Mouse (Mus musculus): ENCODE measurements around the gene Ccdc124. TPM values are rescaled to one million over a fixed set of nuclear protein-coding genes. Genes with fewer than 3 reads are reported as not detected.
"Not testable (repeated sequence)": the region's sequence is repeated elsewhere in the genome, so short reads cannot be mapped to it uniquely, and the experiment has no call there.

Ccdc124 gene
- polyA plus RNA-seq, 1 experiment from 2014 or later = 165 TPM

DNA sequence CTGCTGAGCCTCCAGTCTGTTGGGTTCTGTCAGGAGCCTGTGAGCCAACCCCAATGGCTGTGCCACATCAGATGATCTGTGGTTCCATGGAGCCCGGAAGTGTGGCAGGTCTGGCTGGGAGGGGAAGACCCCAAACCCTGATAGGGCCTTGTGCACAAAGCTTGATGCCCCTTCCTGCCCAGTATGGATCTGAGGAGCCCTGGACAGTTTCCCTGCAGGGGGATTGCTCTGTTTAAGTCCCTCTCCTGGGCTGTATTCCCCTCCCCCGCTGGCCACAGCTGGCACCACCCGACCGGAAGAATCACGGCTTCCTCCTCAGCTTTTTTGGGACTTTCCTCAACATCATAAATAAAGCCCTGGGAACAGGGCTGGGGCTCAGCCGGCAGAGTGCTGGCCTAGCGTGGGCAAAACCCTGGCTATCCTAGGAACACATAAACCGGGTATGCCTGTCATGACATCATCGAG is 40.7 kb downstream of the Ccdc124 start:
- no peak overlapping the region for H3K4me3 ChIP-seq (ENCODE audit: low read depth, low read length)
- ATAC-seq (replicated peaks; ENCODE audit: low FRiP score) (no peak), DNase-seq (ENCODE audit: low spot score) (no peak)
- no peaks in the 10 kb centered on the region for H3K36me3 ChIP-seq (ENCODE audit: control insufficient read depth, insufficient read depth, low read length)
- 63% methylated on average over 9 of the region's 9 CpGs for WGBS
- H3K9me3 ChIP-seq (ENCODE audit: control insufficient read depth, low read length) = no peaks in the 10 kb centered on the region
- H3K4me1 ChIP-seq (replicated peaks; ENCODE audit: control insufficient read depth, insufficient read depth, low read length) = no peaks in the 10 kb centered on the region; the same call in 1 of the 2 replicates
- no peak overlapping the region for H3K27ac ChIP-seq (ENCODE audit: low read depth, low read length)
- no peaks in the 10 kb centered on the region for H3K27me3 ChIP-seq (ENCODE audit: control insufficient read depth, insufficient read depth, low read length)
- H3K9ac ChIP-seq (ENCODE audit: low read length) = no peak overlapping the region
- H3K4me2 ChIP-seq (ENCODE audit: low read depth, low read length, severe bottlenecking) = no peak overlapping the region

DNA sequence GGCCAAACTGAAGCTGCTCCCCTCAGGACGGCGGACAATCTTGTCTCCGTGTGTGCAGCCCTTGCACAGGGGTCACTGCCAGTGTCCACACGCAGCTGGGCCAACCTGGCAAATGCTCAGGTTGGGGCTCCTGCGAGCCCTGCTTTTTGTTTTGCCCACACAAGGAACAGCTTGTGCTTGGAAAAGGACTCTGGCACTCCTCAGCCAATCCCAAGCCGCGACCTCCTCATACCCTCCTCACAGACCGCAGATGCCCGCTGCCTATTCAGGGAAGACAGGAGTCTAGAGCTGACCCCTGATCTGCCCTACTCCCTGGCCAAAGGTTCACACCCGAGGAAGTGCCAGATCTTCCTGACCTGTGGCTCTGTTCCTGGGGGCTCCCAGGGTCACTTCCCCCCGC is 41.4 kb downstream of the Ccdc124 start:
- Histone ChIP-seq H3K9ac (ENCODE audit: low read length) (no peak overlapping the region), H3K27ac (ENCODE audit: low read depth, low read length) (no peak overlapping the region), H3K4me3 (ENCODE audit: low read depth, low read length) (no peak overlapping the region), H3K27me3 (ENCODE audit: control insufficient read depth, insufficient read depth, low read length) (no peaks in the 10 kb centered on the region), H3K4me2 (ENCODE audit: low read depth, low read length, severe bottlenecking) (no peak overlapping the region), H3K36me3 (ENCODE audit: control insufficient read depth, insufficient read depth, low read length) (no peaks in the 10 kb centered on the region), H3K4me1 (replicated peaks; ENCODE audit: control insufficient read depth, insufficient read depth, low read length) (no peaks in the 10 kb centered on the region; the same call in 1 of the 2 replicates), H3K9me3 (ENCODE audit: control insufficient read depth, low read length) (no peaks in the 10 kb centered on the region)
- DNase-seq (ENCODE audit: low spot score) (no peak), ATAC-seq (replicated peaks; ENCODE audit: low FRiP score) (no peak)
- 66% methylated on average over 11 of the region's 11 CpGs for WGBS

DNA sequence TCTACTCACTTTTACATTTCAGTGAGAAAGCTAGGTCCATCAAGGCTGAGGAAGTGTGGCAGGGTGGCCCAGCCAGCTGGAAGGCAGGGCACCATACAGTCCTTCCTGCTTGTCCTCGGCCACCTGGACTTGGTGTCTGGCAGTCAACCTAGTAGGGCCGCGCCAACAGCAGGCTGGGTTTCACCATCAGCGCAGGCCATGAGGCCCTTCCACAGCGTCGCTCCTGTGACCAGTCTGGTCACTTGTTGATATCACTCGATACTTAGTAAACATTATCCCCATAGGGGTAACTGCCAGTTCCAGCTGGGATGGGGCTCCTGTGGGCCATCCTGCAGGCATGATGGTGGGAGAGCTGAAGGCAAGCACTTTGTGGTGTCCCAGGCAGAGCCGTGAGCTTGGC is 42.2 kb downstream of the Ccdc124 start:
- Histone ChIP-seq H3K4me2 (ENCODE audit: low read depth, low read length, severe bottlenecking) (no peak overlapping the region), H3K4me1 (replicated peaks; ENCODE audit: control insufficient read depth, insufficient read depth, low read length) (no peaks in the 10 kb centered on the region; the same call in 1 of the 2 replicates), H3K9me3 (ENCODE audit: control insufficient read depth, low read length) (no peaks in the 10 kb centered on the region), H3K27me3 (ENCODE audit: control insufficient read depth, insufficient read depth, low read length) (no peaks in the 10 kb centered on the region), H3K9ac (ENCODE audit: low read length) (no peak overlapping the region), H3K27ac (ENCODE audit: low read depth, low read length) (no peak overlapping the region), H3K4me3 (ENCODE audit: low read depth, low read length) (no peak overlapping the region), H3K36me3 (ENCODE audit: control insufficient read depth, insufficient read depth, low read length) (no peaks in the 10 kb centered on the region)
- no peak for ATAC-seq (replicated peaks; ENCODE audit: low FRiP score)
- DNase-seq (ENCODE audit: low spot score) = no peak
- 83% methylated on average over 8 of the region's 8 CpGs for WGBS

DNA sequence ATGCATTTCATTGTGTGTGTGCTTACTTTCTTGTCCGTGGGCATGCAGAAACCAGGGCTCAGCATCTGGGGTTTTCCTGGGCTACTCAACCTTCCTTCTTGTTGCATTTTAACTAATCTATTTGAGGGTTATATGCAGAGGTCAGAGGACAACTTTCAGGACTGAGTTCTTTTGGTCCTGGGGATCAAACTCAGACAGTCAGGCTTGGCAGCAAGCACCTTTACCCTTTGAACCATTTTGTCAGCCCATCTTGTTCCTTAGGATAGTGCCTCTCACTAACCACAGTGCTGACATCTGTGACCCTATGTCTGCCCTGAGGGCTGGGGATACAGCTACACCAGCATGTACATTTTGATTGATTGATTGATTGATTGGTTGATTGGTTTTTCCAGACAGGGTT is 45.9 kb downstream of the Ccdc124 start:
- ATAC-seq (replicated peaks; ENCODE audit: low FRiP score) = no peak
- H3K27ac ChIP-seq (ENCODE audit: low read depth, low read length) = no peak overlapping the region

DNA sequence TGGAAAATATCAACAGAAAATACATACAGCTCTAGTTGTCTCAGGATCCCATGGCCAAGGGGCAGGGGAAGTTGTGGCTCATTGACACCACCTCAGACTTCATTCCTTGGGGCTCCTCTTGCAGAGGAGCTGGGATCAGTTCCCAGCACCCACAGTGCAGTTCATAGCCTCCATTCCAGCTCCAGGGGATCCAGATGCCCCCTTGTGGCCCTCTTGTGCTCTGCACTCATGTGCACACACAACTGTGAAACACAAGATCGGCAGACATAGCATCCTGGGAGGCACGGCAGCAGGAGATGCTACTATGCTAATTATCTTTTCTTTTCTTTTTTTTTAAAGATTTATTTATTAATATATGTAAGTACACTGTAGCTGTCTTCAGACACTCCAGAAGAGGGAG is 46.7 kb downstream of the Ccdc124 start:
- H3K9me3 ChIP-seq (ENCODE audit: control insufficient read depth, low read length) = no peaks in the 10 kb centered on the region
- no peak for ATAC-seq (replicated peaks; ENCODE audit: low FRiP score)
- no peaks in the 10 kb centered on the region for H3K27me3 ChIP-seq (ENCODE audit: control insufficient read depth, insufficient read depth, low read length)
- H3K4me1 ChIP-seq (replicated peaks; ENCODE audit: control insufficient read depth, insufficient read depth, low read length) = no peaks in the 10 kb centered on the region; the same call in 1 of the 2 replicates
- DNase-seq (ENCODE audit: low spot score) = no peak
- no peak overlapping the region for H3K9ac ChIP-seq (ENCODE audit: low read length)
- H3K4me2 ChIP-seq (ENCODE audit: low read depth, low read length, severe bottlenecking) = no peak overlapping the region
- WGBS = 97% methylated on average over 2 of the region's 2 CpGs
- no peak overlapping the region for H3K4me3 ChIP-seq (ENCODE audit: low read depth, low read length)
- no peak overlapping the region for H3K27ac ChIP-seq (ENCODE audit: low read depth, low read length)
- no peaks in the 10 kb centered on the region for H3K36me3 ChIP-seq (ENCODE audit: control insufficient read depth, insufficient read depth, low read length)

More for the DNA sequence above, 45.9 kb downstream of the Ccdc124 start:
- Histone ChIP-seq H3K9ac (ENCODE audit: low read length) (no peak overlapping the region), H3K4me2 (ENCODE audit: low read depth, low read length, severe bottlenecking) (no peak overlapping the region), H3K27me3 (ENCODE audit: control insufficient read depth, insufficient read depth, low read length) (no peaks in the 10 kb centered on the region), H3K4me3 (ENCODE audit: low read depth, low read length) (no peak overlapping the region), H3K36me3 (ENCODE audit: control insufficient read depth, insufficient read depth, low read length) (no peaks in the 10 kb centered on the region), H3K9me3 (ENCODE audit: control insufficient read depth, low read length) (no peaks in the 10 kb centered on the region), H3K4me1 (replicated peaks; ENCODE audit: control insufficient read depth, insufficient read depth, low read length) (no peaks in the 10 kb centered on the region; the same call in 1 of the 2 replicates)
- 89% methylated on average over 1 of the region's 1 CpGs for WGBS
- DNase-seq (ENCODE audit: low spot score) = no peak

DNA sequence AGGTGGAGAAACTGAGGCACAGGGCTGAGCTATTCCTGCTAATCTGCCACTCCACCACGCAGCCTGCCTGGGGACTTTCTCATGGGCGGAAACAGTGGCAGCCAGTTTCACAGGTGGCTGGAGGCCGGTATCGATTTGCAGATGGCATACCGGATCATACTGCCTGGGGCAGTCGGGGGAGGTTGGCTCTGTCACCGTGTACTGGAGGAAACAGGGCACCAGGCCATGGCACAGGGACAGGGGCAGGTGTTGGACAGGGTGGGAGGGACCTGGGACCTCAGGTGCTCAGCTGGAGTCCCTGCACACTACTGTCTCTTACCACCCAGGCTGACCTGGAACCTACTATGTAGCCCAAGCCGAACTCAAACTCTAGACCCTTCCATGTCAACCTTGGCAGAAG is 47.9 kb downstream of the Ccdc124 start:
- H3K4me1 ChIP-seq (replicated peaks; ENCODE audit: control insufficient read depth, insufficient read depth, low read length) = 0 out of 2 replicates have a peak, but pooled peaks cover 2% of the 10 kb centered on the region
- ATAC-seq (replicated peaks; ENCODE audit: low FRiP score) (no peak), DNase-seq (ENCODE audit: low spot score) (no peak)
- no peak overlapping the region for H3K4me3 ChIP-seq (ENCODE audit: low read depth, low read length)
- no peak overlapping the region for H3K27ac ChIP-seq (ENCODE audit: low read depth, low read length)
- H3K4me2 ChIP-seq (ENCODE audit: low read depth, low read length, severe bottlenecking) = no peak overlapping the region
- H3K9ac ChIP-seq (ENCODE audit: low read length) = no peak overlapping the region
- no peaks in the 10 kb centered on the region for H3K36me3 ChIP-seq (ENCODE audit: control insufficient read depth, insufficient read depth, low read length)
- H3K9me3 ChIP-seq (ENCODE audit: control insufficient read depth, low read length) = no peaks in the 10 kb centered on the region
- no peaks in the 10 kb centered on the region for H3K27me3 ChIP-seq (ENCODE audit: control insufficient read depth, insufficient read depth, low read length)
- WGBS = 84% methylated on average over 8 of the region's 8 CpGs

DNA sequence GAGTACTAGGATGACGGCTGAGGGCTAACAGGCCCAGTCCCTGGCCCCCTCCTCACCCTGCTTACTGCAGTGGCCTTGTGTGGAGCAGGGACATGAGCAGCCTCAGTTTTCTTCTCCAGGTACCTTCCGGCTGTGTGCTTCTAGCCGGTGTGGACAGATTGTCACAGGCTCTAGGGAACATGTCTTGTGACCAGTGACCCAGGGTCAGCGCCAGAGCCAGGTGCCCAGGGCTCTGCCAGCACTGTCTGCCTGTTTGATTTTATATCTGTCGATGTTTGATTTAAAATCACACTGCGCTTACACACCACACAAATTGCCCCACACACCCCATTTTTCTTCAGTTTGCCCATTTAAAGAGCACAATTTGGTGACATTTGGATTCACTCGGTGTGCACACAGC is 49.9 kb downstream of the Ccdc124 start:
- Histone ChIP-seq H3K9ac (ENCODE audit: low read length) (no peak overlapping the region), H3K4me2 (ENCODE audit: low read depth, low read length, severe bottlenecking) (no peak overlapping the region)
- 86% methylated on average over 7 of the region's 7 CpGs for WGBS

DNA sequence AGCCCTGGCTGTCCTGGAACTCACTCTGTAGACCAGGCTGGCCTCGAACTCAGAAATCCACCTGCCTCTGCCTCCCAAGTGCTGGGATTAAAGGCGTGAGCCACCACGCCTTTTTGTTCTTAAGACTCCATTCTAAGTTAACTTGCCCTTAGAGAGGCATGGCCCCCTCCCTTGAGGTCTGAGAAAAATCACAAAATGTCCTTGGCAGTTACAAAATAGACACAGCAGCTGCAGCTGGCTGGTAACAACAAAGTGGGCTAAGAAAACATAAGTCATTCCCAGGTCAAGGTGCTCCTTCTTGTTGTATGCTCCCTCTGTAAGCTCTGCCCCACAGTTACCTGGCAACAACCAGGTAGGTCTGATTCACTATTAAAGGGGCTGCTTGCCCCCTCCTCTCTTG is 51.1 kb downstream of the Ccdc124 start:
- not testable (repeated sequence) for H3K4me2 ChIP-seq (ENCODE audit: low read depth, low read length, severe bottlenecking); H3K4me1 ChIP-seq (replicated peaks; ENCODE audit: control insufficient read depth, insufficient read depth, low read length); ATAC-seq (replicated peaks; ENCODE audit: low FRiP score); H3K4me3 ChIP-seq (ENCODE audit: low read depth, low read length); H3K27ac ChIP-seq (ENCODE audit: low read depth, low read length); H3K36me3 ChIP-seq (ENCODE audit: control insufficient read depth, insufficient read depth, low read length); H3K9me3 ChIP-seq (ENCODE audit: control insufficient read depth, low read length); H3K27me3 ChIP-seq (ENCODE audit: control insufficient read depth, insufficient read depth, low read length); H3K9ac ChIP-seq (ENCODE audit: low read length); DNase-seq (ENCODE audit: low spot score)
- 87% methylated on average over 3 of the region's 3 CpGs for WGBS

More for the DNA sequence above, 49.9 kb downstream of the Ccdc124 start:
- peaks cover 6% of the 10 kb centered on the region; the same call in 1 of the 2 replicates for H3K27me3 ChIP-seq (ENCODE audit: control insufficient read depth, insufficient read depth, low read length)
- H3K36me3 ChIP-seq (ENCODE audit: control insufficient read depth, insufficient read depth, low read length) = no peaks in the 10 kb centered on the region
- H3K9me3 ChIP-seq (ENCODE audit: control insufficient read depth, low read length) = no peaks in the 10 kb centered on the region
- DNase-seq (ENCODE audit: low spot score) (no peak), ATAC-seq (replicated peaks; ENCODE audit: low FRiP score) (no peak)
- 0 out of 2 replicates have a peak, but pooled peaks cover 4% of the 10 kb centered on the region for H3K4me1 ChIP-seq (replicated peaks; ENCODE audit: control insufficient read depth, insufficient read depth, low read length)
- H3K27ac ChIP-seq (ENCODE audit: low read depth, low read length) = no peak overlapping the region
- no peak overlapping the region for H3K4me3 ChIP-seq (ENCODE audit: low read depth, low read length)

DNA sequence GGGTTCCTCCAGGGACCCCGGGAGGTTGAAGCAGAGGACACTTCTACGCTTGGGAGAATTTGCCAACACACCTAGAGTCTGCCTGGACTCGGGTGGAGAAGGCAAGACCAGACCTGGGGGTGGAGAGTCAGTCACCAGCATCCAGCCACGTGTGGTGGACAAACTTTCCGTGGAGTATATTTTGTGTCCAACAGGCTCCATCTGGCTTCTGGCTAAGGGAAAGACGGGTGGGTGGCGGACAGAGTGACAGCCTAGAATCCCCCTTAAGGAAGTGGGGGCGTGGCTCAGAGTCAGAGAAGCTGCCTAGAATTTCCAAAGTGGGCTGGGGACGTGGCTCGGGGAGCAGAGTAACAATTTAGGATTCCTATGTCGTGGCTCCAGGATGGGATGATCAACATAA is 51.7 kb downstream of the Ccdc124 start:
- Histone ChIP-seq H3K4me2 (ENCODE audit: low read depth, low read length, severe bottlenecking) (no peak overlapping the region), H3K4me1 (replicated peaks; ENCODE audit: control insufficient read depth, insufficient read depth, low read length) (0 out of 2 replicates have a peak, but pooled peaks cover 4% of the 10 kb centered on the region), H3K9me3 (ENCODE audit: control insufficient read depth, low read length) (no peaks in the 10 kb centered on the region), H3K27me3 (ENCODE audit: control insufficient read depth, insufficient read depth, low read length) (peaks cover 9% of the 10 kb centered on the region; the same call in 1 of the 2 replicates), H3K4me3 (ENCODE audit: low read depth, low read length) (no peak overlapping the region), H3K27ac (ENCODE audit: low read depth, low read length) (no peak overlapping the region), H3K36me3 (ENCODE audit: control insufficient read depth, insufficient read depth, low read length) (no peaks in the 10 kb centered on the region), H3K9ac (ENCODE audit: low read length) (no peak overlapping the region)
- WGBS = 52% methylated on average over 11 of the region's 11 CpGs
- no peak for DNase-seq (ENCODE audit: low spot score)
- no peak for ATAC-seq (replicated peaks; ENCODE audit: low FRiP score)
